Mouse (Mus musculus) monocyte, adult 2 months (primary cell): Measurements from ENCODE around the gene Snap25.

ENCODE experiments used
- DNase-seq, 2 experiments: peaks; one replicate each; pipeline ENCODE4 v3.0.0; 2022; ENCODE audit warnings: low spot score in 2 of 2, low read depth in 1 of 2

Snap25 gene

GRCm38 (mm10) chr2:136713299-136713758 is at the start of gene Snap25:
Snap25 (plus strand) TSS chr2:136713453.
- no peak for DNase-seq

DNA sequence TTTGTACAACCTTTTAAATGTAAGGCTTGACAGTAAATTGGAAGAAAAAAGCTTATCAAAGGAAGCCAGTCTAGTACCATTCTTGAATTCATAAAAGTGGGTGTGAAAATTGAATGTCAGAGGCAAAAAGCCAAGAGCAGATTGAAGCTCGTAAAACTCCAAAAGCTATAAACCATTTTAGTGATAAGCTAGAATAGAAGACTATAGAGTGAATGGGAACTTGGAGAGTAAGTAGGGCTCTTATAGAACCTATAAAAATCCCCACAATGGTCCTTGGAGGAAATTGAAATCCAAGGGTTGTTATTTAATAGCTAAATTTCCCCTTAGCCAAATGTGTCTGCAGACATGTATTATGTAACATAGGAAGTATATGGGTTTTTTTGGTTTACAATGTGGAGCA is 46.3 kb upstream of the Snap25 start:
- no peak for DNase-seq

DNA sequence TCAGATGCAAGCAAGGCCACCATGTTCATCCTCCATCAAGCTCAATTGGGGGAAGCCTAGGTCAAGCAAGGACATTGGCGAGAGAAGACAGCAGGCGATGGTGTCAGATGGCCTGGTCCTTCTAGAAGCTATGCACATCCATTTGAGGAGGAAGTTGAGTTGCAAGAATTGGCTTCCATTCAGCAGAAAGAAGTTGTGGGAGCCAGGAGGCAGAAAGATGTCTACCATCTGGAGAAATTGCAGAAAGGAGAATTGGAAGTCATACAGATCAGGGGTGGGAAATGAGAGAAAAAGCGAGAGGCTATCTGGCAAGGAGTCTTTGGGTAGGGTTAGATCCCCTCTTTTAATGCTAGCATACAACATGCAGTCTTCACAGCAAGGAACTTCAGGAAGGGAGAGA is 44.1 kb upstream of the Snap25 start:
- DNase-seq = no peak

DNA sequence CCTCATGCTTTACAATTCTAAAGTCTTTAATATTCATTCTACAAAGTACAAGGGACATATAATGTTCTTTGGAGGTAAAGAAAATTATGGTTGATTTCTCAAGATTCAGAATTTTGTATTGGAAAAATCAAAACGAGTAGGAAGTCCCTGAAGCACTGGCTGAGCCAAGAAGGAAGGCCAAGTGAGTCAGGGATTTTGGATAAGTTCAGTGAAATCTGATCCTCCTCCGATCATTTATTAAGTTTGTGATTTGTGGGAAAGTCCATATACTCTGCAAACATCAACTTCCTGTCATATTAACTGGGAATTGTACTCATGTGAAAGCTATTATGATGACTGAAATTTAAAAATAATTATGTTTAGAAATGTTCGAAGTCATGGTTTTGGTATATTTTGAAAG is 43.6 kb upstream of the Snap25 start:
- no peak for DNase-seq

- no peak for DNase-seq
Observed at GRCm38 (mm10) chr2:136670539-136671271, 42.5 kb upstream of the Snap25 start.

GRCm38 (mm10) chr2:136674077-136674757 is 39.0 kb upstream of the Snap25 start:
- DNase-seq = no peak

DNA sequence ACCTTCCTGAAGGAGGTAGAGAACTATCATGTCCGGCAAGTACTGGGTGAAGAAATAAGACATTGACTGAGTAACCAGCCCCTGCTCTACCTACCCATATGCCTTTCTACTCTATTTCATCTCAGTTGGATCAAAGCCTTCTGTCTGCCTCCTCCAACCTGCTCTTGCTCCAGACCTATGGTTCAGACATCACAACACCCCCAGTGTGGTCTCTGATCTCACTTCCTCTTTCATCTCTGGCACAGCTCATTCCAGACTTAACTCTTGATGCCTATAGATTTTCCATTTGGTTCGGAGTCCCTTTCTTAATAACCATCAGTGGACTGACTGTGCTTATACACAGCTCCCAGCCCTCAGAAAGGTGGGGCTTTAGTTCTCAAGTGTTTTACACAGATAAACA is 37.1 kb upstream of the Snap25 start:
- no peak for DNase-seq

DNA sequence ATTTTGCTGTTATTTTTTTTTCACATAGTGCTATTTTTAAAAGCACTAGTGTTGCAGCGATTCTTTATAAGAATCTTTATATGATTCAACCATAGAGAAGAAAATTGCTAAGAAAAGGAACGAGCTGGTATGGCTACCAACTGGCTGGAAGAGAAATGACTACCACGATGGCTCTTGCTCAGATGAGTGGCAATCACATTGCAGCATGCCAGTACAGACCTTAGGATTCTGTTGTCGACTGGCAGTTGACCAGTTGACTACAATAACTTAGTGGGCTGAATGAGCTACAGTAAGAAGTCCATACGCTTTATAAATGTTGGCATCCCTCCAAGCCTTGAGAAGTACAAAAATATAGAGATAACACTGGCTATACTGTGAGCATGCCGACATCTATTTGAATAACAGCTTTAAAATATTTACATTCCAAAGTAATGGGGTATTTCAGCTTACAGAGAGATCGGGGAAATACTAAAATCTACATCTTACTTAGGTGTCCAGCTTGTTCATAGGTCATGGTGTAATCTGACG is 36.3 kb upstream of the Snap25 start:
- DNase-seq = no peak

DNA sequence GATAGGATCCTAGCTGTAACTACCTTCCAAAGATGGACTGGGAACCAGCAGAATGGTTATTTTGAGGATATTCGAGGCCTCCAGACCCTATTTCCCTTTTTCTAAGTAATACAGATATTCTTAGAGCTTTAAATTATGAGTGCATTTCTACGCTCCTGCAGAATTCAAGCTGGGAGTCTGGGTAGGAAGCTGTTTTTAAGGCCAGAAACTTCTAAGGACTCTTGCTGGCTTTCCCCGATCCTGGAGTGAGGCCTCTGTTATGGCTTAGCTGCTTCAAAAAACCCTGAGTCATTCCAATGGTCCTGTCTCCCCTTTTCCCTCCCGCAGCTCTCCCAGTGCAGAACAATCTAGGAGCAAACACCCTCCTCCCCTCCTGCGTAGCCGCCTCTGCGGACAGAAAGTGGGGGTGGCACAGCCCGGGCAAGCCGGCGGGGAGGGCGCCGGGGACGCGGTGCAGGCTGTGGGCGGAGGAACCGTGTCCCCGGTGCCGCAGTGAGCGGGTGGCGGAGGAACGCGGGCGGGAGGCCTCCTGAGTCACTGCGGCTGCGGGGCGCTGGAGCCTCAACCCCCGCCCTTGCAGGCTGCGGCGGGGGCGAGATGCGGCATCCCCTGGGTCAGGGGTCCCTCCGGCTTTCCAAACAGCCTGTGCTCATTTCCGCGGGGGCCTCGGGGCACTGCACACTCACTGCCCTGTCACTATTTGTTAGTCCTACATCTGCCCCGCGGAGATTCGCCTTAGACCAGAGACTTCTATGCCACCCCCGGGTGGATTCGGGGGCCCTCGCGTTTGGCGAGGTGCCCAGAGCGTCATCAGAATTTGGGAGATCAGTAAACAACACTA is 34.7 kb upstream of the Snap25 start:
- no peak for DNase-seq

DNA sequence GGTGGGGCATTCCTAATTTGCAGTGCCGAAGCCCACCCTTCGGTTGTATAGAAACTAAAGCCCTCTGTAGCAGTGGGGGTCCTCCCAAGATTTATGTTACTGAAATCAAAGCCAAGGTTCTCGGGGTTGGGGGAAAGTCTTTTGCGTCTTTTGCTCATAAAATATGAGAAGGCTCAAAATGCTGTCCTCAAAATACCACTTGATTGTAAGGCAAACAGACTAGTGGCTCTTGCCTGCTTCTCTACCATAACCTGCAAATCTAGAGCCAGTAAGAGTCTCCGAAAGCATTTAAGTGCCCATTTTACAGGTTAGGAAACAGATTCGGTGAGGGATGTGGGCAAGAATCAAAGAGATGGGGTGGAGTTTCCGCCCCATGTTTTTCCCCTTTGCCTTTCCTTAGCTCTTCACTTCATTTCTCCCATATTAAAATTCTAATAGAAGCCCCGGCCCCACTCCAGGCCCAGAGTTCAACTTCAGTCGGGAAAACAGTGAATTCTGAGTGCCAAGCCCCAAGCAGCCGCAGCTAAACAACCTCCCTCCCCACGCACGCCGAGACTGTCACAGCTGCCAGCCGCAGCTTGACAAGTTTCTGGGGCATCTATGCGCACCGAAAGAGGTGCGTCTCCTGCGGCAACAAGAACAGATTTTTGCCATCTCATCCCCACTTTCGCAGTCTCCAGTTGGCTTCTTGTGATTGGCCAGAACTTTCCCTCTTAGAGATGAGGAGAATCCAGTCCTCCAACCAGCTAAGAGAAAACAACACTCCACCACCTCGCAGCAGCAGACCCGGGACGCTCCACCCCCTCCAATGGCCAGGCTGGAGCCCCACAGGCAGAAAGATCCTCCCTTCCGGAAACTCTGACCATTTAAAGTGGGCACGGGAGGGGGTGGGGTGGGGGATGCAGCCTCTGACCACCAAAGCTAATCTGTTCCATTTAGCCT is 33.7 kb upstream of the Snap25 start:
- DNase-seq = no peak

GRCm38 (mm10) chr2:136682146-136682860 is 30.9 kb upstream of the Snap25 start:
- DNase-seq = no peak

GRCm38 (mm10) chr2:136686195-136686594 is 27.1 kb upstream of the Snap25 start:
- DNase-seq = no peak

- DNase-seq = no peak
Observed at GRCm38 (mm10) chr2:136687316-136687715, 25.9 kb upstream of the Snap25 start.

- no peak for DNase-seq
Observed at GRCm38 (mm10) chr2:136689476-136689875, 23.8 kb upstream of the Snap25 start.

DNA sequence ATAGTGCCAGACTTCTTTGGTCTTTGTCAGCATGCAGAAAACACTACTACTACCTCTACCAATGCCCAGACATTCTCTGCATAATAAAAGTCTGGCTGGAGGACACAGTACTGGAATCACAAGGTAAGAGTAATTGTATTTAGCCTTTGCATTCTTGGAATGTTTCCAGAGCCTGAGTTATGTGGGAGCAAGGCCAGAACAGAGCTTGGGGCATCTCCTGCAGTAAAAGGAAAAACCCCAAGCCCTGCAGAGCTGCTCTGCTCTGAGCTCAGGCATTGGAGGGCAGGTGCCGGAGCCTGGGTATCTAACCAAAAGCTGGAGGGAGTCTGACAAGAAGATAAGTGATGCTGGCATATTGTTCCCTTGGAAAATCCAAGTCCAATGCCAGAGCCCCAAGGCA is 21.6 kb upstream of the Snap25 start:
- no peak for DNase-seq

DNA sequence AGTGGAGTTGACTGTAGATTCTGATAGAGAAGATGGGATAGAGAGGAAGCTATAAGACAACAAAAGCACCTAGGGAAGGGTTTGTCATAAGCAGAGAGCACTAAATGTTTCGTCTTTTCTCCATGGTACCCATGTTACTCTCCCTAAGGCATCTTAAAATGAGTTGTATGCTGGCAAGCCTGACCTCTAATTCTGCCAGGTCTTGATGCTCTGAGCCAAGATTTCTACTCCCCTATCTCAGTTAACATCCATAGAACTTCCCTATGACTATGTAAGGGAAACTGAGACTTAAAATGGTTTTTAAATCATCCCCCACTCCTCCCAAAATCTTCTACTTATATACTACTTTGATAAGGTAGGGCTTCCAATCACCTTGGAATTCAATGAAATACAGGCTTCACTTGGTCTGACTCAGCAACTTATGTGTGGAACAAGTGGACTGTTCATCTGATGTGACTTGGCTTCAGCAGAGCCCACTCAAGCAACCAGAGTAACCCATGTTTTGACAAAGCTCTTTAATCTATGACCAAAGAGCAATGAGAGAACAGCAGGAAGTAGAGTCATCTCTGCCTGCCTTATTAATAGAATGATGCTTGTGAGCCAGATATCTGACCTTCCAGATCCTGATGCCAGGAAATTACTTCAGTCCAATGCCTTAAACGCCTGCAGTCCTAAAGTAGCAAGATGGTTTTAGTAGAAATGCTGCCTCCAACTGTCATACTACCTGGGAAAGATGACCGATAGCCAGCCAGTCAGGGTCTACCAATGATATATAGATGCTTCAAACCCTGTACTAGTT is 13.6 kb upstream of the Snap25 start:
- no peak for DNase-seq

DNA sequence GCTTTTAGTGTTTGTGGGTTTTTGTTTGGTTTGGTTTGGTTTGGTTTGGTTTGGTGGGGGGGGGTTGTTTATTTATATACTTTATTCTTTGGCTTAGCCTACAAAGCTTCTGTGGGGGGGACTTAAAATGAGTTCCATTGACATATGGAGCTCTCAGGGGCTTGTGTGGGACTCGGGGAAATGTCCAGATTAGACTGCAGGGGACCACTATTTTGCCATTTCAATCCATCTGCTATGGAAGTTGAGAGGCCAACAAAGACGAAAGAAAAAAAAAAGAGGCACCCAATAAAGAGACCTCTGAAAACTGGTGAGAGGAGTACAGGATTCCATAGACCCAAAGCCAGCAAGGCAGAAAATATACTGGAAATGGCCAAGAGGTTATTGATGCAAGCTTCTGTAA is 9.9 kb upstream of the Snap25 start:
- DNase-seq = no peak

- DNase-seq = no peak
Observed at GRCm38 (mm10) chr2:136711155-136711554, 2.1 kb upstream of the Snap25 start.
